Mouse (Mus musculus) stomach, embryonic 16.5 days (tissue): ENCODE results near the gene Aldh16a1. TPM values are rescaled to one million over a fixed set of nuclear protein-coding genes. Genes with fewer than 3 reads are reported as not detected.

ENCODE experiments used
- ATAC-seq: fragments of 200-750 bp; cut with Nextera tagmentation; 2 replicates; pipeline ENCODE4 v1.8.0; 2017; ENCODE audit warnings: moderate number of reproducible peaks, moderate TSS enrichment; ENCODE audit not compliant: insufficient read depth, low FRiP score
- H3K27ac ChIP-seq: fragments of 300-500 bp; sonication (generic); 2 replicates; pipeline ENCODE4 v1.5.1; 2014; ENCODE audit warnings: low read length
- H3K27me3 ChIP-seq: fragments of 300-500 bp; sonication (generic); 2 replicates; pipeline ENCODE4 v1.6.1; 2014; ENCODE audit warnings: low read length, control low read depth, mixed read lengths; ENCODE audit not compliant: control insufficient read depth, insufficient read depth
- H3K36me3 ChIP-seq: fragments of 300-500 bp; sonication (generic); 2 replicates; pipeline ENCODE4 v1.6.1; 2014; ENCODE audit warnings: low read length; ENCODE audit not compliant: control insufficient read depth, insufficient read depth
- H3K4me1 ChIP-seq: fragments of 300-500 bp; sonication (generic); 2 replicates; pipeline ENCODE4 v1.6.1; 2014; ENCODE audit warnings: low read length, control low read depth, mixed read lengths; ENCODE audit not compliant: control insufficient read depth, insufficient read depth
- H3K4me2 ChIP-seq: fragments of 300-500 bp; sonication (generic); 2 replicates; pipeline ENCODE4 v1.6.1; 2014; ENCODE audit warnings: low read depth, low read length, mixed read lengths
- H3K4me3 ChIP-seq: fragments of 300-500 bp; sonication (generic); replicated peaks from 2 replicates; pipeline ENCODE4 v1.5.1; 2014; ENCODE audit warnings: mild to moderate bottlenecking, low read length
- H3K9ac ChIP-seq: fragments of 300-500 bp; sonication (generic); 2 replicates; pipeline ENCODE4 v1.6.1; 2014; ENCODE audit warnings: low read length
- H3K9me3 ChIP-seq: fragments of 300-500 bp; sonication (generic); replicated peaks from 2 replicates; pipeline ENCODE4 v1.6.1; 2016; ENCODE audit warnings: low read length, control low read depth; ENCODE audit not compliant: control insufficient read depth
- WGBS: fragments of 180-500 bp; shearing (Covaris S2); extraction: QIAGEN DNeasy Blood & Tissue Kit; methylation state at CpG from one replicate; pipeline ENCODE4 v1.1.7; 2014; 5-methylcytosine and 5-hydroxymethylcytosine counted together
- polyA plus RNA-seq: library from polyadenylated mRNA; unstranded; fragments of >200 nt; fragmentation: Nextera tagmentation; extraction: Ambion mirVana; gene quantifications from 2 replicates; pipeline ENCODE4 v1.2.1, GENCODE M21; 2015

Aldh16a1 gene
- polyA plus RNA-seq, 1 experiment from 2014 or later = 49.2 TPM

- Histone ChIP-seq H3K27ac (no peak overlapping the region), H3K9me3 (no peaks in the 10 kb centered on the region), H3K4me2 (no peak overlapping the region), H3K36me3 (no peaks in the 10 kb centered on the region; the same call in none of the 2 replicates), H3K4me1 (peaks cover 11% of the 10 kb centered on the region), H3K9ac (0 out of 2 replicates have a peak overlapping the region, but pooled peaks have one; percentile 33), H3K27me3 (no peaks in the 10 kb centered on the region), H3K4me3 (no peak overlapping the region)
- 89% methylated on average over 8 of the region's 8 CpGs for WGBS
- ATAC-seq = no peak
Measured at GRCm38 (mm10) chr7:45145460-45145859, 8.9 kb downstream of the Aldh16a1 start.

DNA sequence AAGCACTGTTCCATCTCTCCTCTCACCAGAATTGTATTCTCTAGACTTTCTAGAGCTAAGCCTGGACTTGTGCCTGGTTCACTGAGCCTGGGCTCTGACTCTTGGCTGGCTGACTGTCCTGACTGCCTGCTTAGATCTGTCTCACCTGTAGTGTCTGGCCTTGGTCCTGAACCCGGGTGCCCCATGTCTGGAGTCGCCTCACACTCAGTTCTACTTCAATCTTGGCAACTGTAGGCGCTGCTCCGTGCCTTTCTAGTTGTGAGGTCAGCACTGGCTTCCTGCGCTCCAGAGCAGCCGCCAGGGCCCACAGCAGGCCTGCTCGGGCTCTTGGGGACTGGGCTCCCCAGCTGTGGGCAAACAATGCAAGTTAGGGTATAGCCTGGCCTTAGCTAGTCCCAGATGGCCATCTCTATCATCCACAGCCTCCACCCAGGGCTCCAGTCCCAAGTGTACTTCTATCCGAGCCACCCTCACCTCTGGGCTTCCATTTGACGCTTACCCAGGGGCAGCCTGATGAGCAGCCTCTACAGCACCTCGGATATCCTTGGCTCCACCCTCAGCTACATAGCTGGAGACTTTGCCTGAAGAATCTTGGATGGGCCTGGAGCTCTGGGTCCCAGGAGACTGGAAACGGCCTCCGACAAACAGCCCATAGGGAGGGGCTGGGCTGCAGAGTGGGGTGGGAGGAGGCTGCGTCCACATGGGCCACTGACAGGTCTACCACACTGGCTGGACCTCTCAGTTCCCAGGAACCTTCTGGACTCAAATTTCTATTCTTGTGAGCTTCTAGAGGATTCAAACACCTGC is 9.8 kb downstream of the Aldh16a1 start:
- H3K36me3 ChIP-seq = no peaks in the 10 kb centered on the region; the same call in none of the 2 replicates
- ATAC-seq = no peak
- no peak overlapping the region for H3K27ac ChIP-seq
- no peak overlapping the region for H3K4me2 ChIP-seq
- H3K9ac ChIP-seq = 0 out of 2 replicates have a peak overlapping the region, but pooled peaks have one; percentile 32
- peaks cover 3% of the 10 kb centered on the region; the same call in 1 of the 2 replicates for H3K4me1 ChIP-seq
- H3K9me3 ChIP-seq = no peaks in the 10 kb centered on the region
- no peak overlapping the region for H3K4me3 ChIP-seq
- 81% methylated on average over 13 of the region's 13 CpGs for WGBS
- H3K27me3 ChIP-seq = no peaks in the 10 kb centered on the region

DNA sequence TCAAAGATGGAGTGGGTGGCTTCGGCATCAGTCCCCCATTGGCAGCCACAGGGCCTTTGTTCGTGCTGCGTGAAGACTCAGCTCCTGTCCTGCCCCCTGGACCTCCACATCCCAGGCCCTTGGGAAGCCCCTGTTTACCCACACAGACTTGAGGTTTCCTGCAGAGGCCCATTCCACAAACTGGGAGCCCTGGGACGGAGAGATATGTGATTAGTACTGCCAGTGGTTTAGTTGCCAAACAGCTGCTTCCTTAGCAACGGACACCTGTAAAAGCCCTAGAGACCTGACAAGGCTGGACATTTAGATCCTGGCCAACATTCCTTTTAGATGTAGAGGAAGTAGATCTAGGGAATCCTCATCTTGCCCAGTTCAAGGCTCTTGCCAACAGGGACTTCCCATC is 12.5 kb downstream of the Aldh16a1 start:
- no peak overlapping the region for H3K9ac ChIP-seq
- H3K9me3 ChIP-seq = no peaks in the 10 kb centered on the region
- H3K4me1 ChIP-seq = 0 out of 2 replicates have a peak, but pooled peaks cover 4% of the 10 kb centered on the region
- WGBS = 83% methylated on average over 5 of the region's 5 CpGs
- ATAC-seq = no peak
- H3K36me3 ChIP-seq = no peaks in the 10 kb centered on the region; the same call in none of the 2 replicates
- H3K27me3 ChIP-seq = no peaks in the 10 kb centered on the region
- no peak overlapping the region for H3K4me3 ChIP-seq
- no peak overlapping the region for H3K4me2 ChIP-seq
- H3K27ac ChIP-seq = no peak overlapping the region

- H3K36me3 ChIP-seq = no peaks in the 10 kb centered on the region; the same call in none of the 2 replicates
- H3K27ac ChIP-seq = no peak overlapping the region
- H3K4me3 ChIP-seq = no peak overlapping the region
- H3K27me3 ChIP-seq = no peaks in the 10 kb centered on the region
- H3K9me3 ChIP-seq = no peaks in the 10 kb centered on the region
- WGBS = 86% methylated on average over 3 of the region's 3 CpGs
- no peak overlapping the region for H3K4me2 ChIP-seq
- no peak for ATAC-seq
- no peak overlapping the region for H3K9ac ChIP-seq
- 0 out of 2 replicates have a peak, but pooled peaks cover 4% of the 10 kb centered on the region for H3K4me1 ChIP-seq
Measured at GRCm38 (mm10) chr7:45141319-45141718, 13.1 kb downstream of the Aldh16a1 start.

DNA sequence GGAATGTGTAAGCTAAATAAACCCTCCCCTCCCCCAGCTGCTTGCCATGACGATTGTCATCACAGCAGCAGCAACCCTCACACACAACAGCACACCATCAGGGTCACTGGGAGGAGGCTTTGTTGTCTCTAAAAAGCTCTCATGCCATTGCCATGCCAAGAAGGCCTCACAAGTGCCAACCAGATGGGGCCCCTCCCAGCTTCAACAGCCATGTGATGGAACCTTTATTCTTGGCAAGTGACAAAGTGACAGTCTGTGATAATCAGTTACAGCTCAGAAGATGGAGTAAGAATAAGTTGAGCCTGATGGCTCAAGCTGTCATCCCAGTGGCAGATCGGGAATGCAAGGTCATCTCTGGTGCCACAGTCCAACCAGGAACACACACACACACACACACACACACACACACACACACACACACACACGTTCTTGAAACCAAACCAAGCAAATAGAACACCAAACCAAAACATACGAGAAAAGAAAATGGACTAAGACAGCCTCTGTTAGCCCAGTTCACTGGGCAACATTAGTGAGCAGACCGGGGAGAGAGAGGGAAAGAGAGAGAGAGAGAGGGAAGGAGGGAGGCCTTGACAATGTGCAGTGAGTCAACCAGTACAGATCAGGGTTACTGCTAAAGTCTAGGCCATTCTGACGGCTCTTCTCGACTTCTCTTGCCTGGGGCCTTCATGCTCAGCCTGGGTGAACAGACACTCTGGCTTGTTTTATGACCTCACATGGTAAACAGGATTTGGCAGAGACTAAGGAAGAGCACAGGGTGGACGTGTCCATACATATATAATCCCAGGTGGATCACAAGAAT is 14.3 kb downstream of the Aldh16a1 start:
- H3K4me1 ChIP-seq = peaks cover 9% of the 10 kb centered on the region; the same call in 1 of the 2 replicates
- no peak overlapping the region for H3K4me2 ChIP-seq
- H3K36me3 ChIP-seq = no peaks in the 10 kb centered on the region; the same call in 1 of the 2 replicates
- H3K9me3 ChIP-seq = no peaks in the 10 kb centered on the region
- no peak for ATAC-seq
- 72% methylated on average over 8 of the region's 8 CpGs for WGBS
- H3K27ac ChIP-seq = no peak overlapping the region
- no peak overlapping the region for H3K9ac ChIP-seq
- H3K27me3 ChIP-seq = no peaks in the 10 kb centered on the region
- no peak overlapping the region for H3K4me3 ChIP-seq

DNA sequence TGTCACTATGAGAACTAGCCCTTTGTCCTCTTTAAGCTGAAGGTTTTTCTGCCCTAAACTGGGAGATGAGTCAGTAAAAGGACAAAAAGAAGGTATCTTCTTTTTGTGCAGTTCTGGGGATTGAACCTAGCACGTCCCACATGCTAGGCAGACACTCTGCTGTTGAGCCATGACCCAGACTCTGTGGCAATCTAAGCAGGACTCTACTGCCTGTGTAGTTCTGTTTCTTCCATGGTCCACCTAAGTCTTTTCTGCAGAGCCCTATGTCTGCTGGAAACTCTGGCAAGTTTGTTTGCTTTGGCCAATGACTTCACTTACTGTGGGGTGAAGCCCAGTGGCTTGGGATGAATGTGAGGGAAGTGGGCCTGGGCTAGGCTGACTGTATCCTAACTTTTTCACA is 16.0 kb downstream of the Aldh16a1 start:
- ATAC-seq = no peak
- peaks cover 9% of the 10 kb centered on the region for H3K4me1 ChIP-seq
- H3K27me3 ChIP-seq = no peaks in the 10 kb centered on the region
- H3K9ac ChIP-seq = no peak overlapping the region
- no peak overlapping the region for H3K4me2 ChIP-seq
- WGBS = 90% methylated on average over 1 of the region's 1 CpGs
- no peaks in the 10 kb centered on the region; the same call in 1 of the 2 replicates for H3K36me3 ChIP-seq
- no peak overlapping the region for H3K4me3 ChIP-seq
- H3K27ac ChIP-seq = no peak overlapping the region
- peaks cover 1% of the 10 kb centered on the region; the same call in 1 of the 2 replicates for H3K9me3 ChIP-seq

DNA sequence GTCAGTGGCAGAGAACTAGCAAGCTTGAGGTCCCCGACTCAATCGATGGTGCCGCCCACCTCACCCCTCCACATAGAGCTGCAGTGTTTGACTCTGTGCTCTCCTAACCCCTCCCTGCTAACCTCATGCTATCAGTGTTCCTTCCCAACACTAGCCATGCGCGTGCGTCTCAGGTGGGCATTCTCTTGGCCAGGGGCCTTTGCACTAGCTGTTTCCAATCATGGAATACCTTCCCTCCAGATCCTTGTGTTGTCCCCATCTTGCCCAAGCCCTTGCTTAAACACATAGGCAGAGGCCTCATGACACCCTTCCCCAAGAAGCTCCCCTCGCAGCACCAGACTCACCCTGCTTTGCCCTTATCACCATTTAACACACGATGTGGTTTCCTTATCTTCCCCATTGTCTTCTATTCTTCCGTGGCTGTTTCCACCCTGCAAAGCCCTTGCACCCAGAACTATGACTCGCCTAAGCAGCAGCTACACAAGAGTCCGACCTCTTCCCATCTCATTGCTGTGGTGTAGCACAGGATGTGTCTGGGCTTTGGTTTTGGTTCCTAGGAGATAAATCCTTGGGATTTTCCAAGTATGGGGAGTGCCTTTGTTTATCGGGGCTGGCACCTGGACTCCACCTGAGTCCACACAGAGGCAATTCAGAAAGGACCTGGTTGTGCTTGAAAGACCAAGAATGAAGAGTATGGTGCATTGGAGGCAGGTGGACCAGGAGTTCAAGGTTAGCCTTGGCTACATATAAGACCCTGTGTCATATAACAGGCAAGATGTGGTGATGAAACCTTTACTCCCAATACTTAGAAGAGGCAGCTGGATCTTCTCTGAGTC is 17.0 kb downstream of the Aldh16a1 start:
- no peaks in the 10 kb centered on the region for H3K27me3 ChIP-seq
- no peaks in the 10 kb centered on the region; the same call in 1 of the 2 replicates for H3K36me3 ChIP-seq
- WGBS = 63% methylated on average over 12 of the region's 12 CpGs
- no peak overlapping the region for H3K27ac ChIP-seq
- ATAC-seq = no peak
- no peak overlapping the region for H3K9ac ChIP-seq
- H3K4me2 ChIP-seq = no peak overlapping the region
- peaks cover 9% of the 10 kb centered on the region for H3K4me1 ChIP-seq
- no peak overlapping the region for H3K4me3 ChIP-seq
- peaks cover 4% of the 10 kb centered on the region; the same call in 1 of the 2 replicates for H3K9me3 ChIP-seq

DNA sequence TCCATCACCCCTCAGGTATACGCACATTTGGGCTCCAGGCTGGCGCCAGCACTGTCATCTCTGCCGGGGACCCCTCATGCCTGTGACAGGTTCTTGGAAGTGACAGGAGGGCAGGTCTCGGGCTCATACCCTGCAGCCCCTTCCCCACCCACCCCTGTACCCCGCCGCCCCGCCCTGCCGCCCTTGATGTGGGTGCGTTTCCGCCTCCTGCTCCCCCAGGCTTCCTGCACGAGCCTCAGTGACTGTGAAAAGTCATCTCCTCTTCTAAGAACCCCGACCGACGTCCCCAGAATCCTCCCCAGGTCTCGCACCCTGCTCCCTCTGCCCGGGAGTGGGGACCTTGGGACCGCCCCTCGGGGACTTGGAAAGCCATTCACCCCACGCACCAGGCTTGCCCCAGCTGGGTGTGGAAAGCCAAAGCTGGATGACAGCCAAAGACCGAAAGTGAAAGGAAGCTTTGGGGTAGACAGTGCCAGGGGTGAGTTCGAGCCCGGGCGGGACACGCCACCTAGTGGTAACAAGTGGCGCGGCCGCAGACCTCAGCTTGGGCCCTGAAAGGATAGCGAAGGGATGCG is 18.3 kb downstream of the Aldh16a1 start, which contains the start of the genes Gm45713 and Flt3l:
Gene Gm45713 (minus strand): TSS at position 239 of the 575 bp plus-strand sequence.
Gene Flt3l (minus strand): TSS at position 440 of the 575 bp plus-strand sequence.
- 3% methylated on average over 29 of the region's 29 CpGs for WGBS
- peak; percentile 84 for ATAC-seq

More for the DNA sequence above, 18.3 kb downstream of the Aldh16a1 start, which contains the start of the genes Gm45713 and Flt3l:
- H3K9me3 ChIP-seq = peaks cover 4% of the 10 kb centered on the region; the same call in 1 of the 2 replicates
- H3K4me3 ChIP-seq = peak within 1 kb of the TSS; percentile 75
- H3K9ac ChIP-seq = peak within 1 kb of the TSS; percentile 84
- no peaks in the 10 kb centered on the region for H3K27me3 ChIP-seq
- H3K36me3 ChIP-seq = no peaks in the 10 kb centered on the region; the same call in 1 of the 2 replicates
- peak within 1 kb of the TSS; percentile 81 for H3K4me2 ChIP-seq
- H3K27ac ChIP-seq = no peak within 1 kb of the TSS
- H3K4me1 ChIP-seq = peaks cover 9% of the 10 kb centered on the region
